Mouse (Mus musculus) brain, embryonic 18.5 days (tissue): ENCODE data around the gene 4933417A18Rik.
"Not testable (repeated sequence)": the region's sequence is repeated elsewhere in the genome, so short reads cannot be mapped to it uniquely, and the experiment has no call there.

Experiments used
- DNase-seq: peaks from one replicate; pipeline ENCODE4 v3.0.0-alpha.2; 2012; ENCODE audit warnings: low read depth, low spot score

The 4933417A18Rik gene

DNA sequence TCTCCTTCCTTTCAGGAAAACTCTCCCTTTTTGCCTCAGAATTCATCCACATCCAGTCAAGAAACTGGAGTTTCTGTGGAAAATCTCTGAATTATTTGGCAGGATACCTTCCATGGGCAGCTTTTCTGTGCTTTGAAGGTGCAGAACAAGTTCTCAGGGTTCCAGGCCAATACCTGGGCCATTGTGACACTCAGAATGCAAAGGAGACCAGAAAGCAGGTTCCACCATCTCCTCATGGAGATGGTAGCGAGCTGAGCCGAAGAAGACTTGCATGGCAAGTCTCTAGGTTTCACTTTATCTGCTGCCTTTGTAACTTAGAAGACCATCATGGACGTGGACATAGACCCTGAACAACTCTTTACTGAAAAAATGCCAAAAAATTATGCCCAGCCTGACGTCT lies at the start of gene 4933417A18Rik, which contains the start of gene Fam217a:
Gene 4933417A18Rik, plus strand, starts transcription at position 200 of the 400 bp plus-strand sequence.
Gene Fam217a, minus strand, starts transcription at position 101 of the 400 bp plus-strand sequence.
- no peak for DNase-seq

DNA sequence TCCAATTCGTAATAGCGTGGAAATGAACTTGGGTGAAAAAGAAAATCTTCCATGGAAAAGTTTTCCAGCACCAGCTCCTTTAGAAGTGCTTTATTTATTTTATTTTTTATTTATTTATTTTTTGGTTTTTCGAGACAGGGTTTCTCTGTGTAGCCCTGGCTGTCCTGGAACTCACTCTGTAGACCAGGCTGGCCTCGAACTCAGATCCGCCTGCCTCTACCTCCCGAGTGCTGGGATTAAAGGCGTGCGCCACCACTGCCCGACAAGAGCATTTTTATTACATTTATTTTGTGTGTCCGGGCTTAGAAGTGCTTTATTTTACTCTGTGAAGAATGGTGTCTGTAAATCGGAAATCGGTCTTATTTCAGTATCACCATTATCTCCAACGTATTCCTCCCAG lies 49.5 kb upstream of the 4933417A18Rik start:
- DNase-seq = not testable (repeated sequence)

DNA sequence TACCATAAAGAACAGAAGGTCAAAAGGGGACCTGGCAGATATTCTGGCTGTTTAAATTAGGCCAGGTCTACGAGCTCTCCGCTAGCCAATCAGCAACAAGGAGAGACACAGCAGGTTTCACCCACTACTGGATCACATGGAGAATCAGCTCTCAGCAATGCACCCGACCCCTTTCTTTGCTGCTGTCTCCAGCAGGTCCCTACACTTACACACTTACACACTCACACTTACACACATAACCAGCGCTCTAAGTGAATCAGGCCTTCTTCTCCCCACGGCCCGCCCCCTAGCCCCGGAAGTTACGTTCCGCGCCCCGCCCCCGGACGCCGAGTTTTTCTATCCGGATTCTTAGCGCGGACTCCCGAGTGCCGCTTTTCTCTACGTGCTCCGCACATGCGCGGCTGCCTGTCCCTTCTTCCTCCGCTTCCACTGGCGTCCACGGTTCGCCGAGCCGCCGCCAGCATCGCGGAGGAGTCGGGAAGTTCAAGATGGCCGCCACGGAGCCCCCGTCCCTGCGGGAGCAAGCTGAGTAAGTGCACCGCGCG lies 49.0 kb upstream of the 4933417A18Rik start, which contains the start of gene Prpf4b:
Gene Prpf4b, plus strand, starts transcription at position 137 of the 545 bp plus-strand sequence.
- DNase-seq = peak; percentile 87

DNA sequence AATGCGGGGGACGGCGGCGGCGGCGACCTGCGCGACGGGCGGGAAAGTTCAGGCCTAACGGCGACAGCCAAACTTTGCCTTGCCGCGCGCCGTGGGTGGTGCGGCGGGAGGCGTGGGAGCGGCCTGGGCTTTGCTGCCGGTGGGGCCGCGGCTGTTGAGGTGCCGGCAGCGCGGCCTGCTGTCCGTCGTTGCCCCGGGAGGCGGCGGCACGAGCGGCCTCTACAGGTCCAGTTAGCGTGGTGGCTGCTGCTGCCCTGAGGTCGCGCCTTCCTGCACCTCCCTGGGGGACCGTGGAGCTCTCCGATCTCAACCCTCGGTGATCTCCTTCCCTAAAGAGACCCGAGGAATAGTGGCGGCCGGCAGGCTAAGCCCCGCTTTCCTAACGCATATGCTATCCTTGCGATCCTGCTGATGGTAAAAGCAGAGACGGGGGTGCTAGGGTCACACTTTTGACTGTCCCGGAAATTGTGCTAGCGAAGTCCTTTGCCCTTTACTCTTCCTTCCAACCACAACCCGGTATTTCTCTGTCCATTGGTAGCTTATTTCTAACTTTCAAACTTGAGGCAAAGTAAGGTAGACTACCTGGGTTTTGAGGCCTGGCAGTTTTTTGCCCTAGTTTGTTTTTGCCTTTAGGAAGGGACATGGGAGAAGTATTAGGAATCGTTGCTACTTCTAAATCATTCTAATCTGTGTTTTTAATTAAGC lies 48.3 kb upstream of the 4933417A18Rik start:
- DNase-seq = no peak

DNA sequence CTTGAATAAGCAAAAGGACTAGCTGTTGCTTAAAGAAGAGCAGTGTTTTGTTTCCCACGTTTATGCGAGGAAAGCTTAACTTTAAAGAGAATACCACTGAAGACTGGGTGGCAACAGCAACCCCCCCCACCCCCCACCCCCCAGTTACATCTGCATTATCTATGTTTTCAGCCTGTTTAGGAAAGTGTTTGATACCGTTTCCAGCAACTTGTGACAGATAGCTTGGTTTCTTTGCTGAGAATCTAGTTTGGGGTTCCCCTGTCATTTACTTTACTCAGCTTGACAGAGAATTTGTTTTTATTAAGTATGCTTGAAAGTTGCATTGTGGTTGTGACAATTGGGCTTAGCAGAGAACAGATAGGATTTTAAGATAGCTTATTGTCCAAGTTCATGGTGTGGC lies 47.7 kb upstream of the 4933417A18Rik start:
- no peak for DNase-seq

DNA sequence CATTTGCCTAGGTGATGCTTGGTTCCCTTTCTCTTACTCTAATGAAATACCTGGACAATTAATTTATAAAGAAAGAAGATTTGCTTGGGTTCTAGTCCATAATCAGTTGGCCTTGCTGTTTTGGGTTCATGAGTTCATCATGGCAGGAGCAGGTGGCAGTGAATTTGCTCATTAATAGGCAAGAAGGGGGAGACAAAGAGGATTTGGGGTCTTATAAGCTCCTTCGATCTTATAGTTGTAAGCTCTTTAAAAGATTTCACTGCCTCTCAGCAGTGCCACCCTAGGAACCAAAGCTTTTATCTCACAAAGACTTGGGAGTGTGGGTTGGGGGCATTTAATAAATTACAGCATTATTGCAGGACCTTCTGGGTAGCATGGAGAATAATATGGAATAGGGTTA lies 31.3 kb upstream of the 4933417A18Rik start:
- DNase-seq = no peak

DNA sequence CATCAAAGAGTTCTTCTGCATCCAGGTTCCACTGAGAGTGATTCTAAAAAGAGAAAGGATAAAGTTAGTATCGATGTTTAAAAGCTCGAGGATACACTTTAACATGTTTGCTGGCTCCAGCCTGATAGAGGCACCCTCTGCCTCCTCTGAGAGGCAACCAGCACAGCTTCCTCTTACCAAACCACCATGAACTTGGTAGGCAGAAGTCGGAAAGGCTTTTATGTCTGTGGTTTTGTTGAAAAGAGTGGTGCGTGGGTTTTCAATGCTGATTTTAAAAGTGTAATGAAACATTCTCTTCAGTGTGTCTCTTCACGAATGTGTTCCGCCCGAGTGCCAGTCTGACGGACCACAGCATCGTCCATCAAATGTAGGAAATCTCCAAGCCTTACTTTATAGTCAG lies 9.6 kb upstream of the 4933417A18Rik start:
- DNase-seq = no peak

DNA sequence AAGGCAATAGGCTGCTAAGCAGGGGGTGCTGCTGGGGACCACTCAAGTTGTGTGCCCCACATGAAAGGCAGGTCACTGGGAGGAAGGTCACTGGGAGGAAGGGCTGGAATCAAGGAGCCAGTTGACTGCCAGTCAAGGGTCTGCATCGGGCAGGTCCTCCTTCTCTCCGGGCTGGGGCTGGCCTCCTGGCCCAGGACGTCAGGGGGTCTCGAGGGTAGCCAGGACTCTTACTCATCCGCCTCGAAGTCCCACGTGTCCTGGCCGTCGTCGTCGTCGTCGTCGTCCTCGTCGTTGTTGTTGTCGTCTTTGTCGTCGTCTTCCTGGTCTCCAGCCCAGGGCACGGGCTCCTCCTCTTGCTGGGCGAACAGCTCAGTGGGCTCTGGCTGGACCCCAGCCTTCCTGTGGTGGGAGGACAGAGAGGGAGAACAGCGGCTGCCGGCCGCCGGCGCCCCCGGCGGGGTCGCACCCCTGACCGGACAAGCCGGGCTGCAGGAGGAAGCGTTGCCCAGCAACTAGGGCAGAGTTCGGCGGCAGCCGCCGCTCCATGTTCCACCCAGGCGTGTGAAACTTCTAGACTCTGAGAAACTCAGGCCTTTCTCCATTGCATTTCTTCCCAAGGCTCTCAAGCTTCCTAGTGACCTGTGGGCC lies 7.6 kb upstream of the 4933417A18Rik start:
- DNase-seq = no peak

DNA sequence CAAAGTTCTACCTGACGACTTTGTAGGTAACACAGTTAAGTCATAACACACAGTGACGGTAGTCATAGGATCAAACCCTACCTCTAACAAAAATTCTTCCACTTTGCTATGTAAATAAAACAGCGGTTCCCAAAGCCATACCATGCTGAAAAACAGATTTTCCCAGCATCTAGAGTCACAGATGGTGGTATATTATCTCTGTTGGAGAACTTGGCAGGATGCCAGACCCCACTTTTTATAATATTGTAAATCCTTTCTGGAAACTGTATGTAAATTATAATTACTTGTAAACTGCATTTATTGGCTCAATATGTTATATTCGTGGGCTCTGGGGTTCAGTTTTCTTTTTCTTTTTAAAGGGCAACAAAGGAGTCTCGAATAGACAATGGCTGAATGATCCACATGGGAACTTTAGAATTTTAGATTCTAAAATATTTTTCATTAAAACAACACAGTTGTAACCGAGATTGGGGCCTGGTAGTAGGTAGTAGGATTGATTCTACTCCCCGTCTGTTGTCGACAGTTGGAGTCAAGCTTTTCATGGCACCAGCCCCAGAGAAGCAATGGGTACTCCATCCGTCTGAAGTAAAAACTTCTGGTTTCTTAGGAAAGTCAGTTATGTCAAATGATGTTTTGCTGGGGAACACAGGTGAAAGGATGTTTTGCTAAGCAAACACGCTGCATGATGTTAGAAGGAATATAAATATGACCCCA lies 10.9 kb downstream of the 4933417A18Rik start:
- peak; percentile 39 for DNase-seq

DNA sequence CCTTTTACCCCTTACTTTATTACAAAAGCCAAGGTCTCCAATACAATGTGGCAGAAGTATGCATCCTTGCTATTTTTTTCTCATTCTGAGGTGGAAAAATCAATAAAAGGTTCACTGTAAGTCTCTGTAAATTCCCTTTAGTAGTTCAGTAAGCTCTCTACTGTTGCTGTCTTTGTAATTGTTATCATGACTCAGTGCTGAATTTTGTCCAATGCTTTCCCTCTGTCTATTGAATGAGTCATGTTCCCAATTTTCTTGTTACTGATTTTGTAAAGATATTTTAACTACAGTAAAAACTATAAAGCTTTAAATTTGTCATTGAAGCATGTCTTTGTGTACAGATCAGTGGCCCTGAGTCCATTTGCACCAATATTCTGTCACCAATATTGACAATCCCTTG lies 18.2 kb downstream of the 4933417A18Rik start:
- no peak for DNase-seq

DNA sequence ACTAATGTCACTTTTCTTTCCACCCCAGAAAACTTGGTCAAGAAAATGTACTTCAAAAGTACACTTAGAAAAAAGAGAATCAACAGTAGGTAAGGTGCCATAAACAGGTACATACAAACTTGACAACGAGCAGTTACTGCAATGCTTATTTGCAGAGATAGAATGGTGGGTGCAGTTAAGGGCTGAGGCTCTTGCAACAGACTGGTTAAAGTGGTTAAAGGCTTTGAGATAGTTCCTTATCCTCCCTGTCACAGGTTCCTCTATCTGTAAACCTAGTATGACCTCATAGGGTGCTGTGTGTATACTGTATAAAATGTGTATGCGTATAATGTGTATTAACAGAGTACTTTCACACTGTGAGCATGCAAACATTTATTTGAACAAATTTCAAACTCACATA lies 27.2 kb downstream of the 4933417A18Rik start:
- DNase-seq = not testable (repeated sequence)

DNA sequence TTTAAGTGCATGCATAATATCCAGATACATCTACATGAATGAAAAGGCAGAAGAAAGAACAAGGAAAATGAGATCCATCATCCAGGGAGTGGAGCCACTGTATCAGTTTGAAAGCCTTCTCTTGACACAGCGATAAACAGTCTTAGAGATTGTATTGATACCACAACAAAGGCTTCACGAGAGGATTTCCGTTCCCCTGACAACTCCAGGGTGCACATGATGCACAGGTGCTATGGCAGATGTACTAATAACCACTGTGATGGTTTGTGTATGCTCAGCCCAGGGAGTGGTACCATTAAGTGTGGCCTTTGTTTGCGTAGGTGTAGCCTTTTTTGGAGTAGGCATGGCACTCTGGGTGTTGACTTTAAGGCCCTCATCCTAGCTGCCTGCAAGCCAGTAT lies 32.7 kb downstream of the 4933417A18Rik start:
- no peak for DNase-seq

DNA sequence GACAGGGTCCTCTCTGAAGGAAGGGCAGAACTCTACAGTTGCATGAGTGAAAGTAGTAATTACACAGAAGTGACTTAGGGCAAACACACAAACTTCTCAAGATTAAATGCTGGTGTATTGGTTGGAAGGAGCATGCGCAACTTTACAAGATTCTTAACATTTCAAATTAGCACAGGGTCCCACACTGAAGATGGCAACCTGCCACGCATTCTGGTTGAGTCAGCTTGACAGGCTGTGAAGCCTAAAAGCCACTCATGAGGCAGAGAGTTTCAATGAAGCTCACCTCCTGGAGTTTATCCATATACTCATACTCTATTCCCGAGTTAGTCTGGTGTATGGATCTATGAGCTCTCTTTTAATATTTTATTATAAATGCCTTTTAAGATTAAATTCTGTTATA lies 33.9 kb downstream of the 4933417A18Rik start:
- DNase-seq = not testable (repeated sequence)

DNA sequence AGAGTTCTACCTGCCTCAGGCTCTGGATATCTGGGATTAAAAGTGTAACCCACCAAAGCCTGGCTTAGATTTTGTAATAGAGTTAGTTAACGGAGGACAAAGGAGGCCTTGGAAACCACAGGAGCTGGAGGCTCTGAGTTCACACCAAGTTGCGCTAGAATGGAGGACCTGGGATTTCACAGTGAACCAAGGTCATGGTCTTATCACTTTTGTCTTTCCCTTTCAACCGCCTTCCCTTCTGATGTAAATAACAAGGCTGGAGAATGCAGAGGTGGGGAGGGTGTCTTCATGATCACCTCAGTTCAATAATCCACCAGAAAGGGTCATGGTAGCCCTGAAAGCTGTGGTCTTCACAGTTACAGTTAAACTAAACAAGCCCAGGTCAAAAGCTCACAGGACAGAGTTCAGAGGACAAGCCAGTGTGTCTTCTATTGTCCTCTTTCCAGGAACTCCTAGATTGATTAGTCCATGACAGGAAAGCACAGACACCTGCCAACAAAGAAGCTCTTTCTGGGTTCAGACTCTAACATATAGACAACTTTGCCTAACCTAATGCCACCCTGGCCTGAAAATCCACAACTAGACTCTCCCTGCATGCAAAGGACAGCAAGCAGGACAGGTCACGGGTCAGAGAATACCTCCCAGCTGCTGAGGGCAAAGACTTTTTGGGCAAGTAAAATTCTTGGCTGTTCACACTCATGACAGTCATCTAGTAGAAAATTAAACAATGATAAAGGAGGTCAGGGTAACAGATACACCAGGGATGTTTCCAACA lies 37.0 kb downstream of the 4933417A18Rik start:
- no peak for DNase-seq

DNA sequence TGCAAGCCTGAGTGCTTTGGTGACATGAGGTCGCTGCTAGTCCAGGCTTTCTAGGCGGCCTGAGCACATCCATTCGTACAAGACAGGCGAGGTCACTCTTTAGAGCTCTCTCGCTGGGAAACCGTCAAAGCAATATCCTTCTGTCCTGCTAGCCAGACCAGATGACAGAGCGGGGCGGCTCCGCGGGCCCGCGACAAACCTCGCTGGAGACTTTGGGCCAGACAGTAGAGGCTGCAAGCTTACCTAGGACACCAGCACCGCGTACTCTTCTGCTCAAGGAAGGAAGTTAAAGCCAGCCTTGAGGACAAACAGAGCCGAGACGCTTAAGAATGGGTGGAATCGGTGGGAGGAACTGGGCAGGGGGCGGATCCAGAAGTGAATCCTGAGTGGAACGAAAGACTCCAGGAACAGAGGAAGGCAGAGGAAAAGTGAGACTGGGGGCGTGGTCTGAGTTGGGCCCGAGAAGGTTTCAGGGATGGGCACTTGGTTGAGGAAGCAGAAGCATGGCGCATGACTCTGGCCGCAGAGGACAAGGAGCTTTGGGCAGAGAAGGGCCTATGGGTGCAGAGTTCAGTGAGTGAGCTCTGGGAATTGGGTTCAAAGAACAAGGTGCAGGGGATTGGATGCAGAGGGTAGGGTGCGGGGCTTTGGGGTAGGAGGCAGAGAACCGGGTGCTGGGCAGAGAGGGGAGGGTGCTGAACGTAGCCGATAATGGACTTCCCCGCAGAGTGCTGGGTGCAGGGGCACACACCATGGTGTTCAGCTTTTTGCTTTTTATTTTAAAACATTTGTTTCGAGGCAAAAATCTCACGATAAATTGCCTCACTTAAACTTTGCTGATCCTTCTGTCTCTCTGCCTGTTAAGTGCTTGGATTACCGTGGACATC lies 39.5 kb downstream of the 4933417A18Rik start, which contains the start of gene Eci3:
Gene Eci3, minus strand, starts transcription at position 300 of the 887 bp plus-strand sequence.
- no peak for DNase-seq

DNA sequence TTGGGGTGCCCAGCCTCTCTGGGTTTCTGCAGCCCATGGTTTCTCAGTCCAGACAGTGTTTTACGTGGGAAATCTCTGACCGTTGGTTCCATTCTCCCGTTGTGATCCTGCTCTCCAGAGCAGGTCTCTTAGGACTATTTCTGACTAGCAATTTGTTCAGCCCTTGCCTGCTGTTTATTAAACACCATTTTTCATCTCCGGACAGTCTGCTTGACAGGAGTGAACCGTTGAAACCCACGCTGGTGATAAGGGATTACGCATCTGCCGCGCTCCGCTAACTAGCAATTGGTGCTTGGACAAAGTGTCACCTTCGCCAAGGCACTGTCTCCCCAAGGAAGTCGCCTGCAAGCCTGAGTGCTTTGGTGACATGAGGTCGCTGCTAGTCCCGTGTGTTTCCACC lies 40.2 kb downstream of the 4933417A18Rik start:
- DNase-seq = no peak

DNA sequence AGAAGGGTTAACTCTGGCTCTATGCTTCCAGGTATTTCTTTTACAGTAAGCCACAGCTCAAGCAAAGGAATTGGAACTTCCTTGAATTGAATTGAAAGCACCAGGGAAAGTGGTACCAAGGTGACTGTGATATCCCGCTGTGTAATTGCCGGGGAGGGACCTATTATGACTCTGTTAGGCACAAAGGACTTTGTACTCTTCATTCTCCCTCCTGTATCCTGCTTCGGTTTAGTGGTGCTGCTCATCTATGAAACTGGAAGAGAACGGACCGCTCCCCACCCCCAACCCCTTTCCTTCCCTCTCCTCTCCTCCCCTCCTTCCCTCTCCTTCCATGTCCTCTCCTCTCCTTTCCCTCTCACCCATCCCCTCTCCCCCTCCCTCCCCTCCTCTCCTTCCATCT lies 40.7 kb downstream of the 4933417A18Rik start:
- DNase-seq = no peak

DNA sequence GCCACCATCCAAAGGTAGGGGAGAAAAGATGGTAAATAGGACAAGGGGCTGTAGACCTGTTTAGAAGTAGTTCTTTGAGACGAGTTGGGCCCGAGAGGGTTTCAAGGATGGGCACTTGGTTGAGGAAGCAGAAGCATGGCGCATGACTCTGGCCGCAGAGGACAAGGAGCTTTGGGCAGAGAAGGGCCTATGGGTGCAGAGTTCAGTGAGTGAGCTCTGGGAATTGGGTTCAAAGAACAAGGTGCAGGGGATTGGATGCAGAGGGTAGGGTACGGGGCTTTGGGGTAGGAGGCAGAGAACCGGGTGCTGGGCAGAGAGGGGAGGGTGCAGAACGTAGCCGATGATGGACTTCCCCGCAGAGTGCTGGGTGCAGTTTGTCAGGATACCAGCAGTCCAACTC lies 41.4 kb downstream of the 4933417A18Rik start:
- not testable (repeated sequence) for DNase-seq

DNA sequence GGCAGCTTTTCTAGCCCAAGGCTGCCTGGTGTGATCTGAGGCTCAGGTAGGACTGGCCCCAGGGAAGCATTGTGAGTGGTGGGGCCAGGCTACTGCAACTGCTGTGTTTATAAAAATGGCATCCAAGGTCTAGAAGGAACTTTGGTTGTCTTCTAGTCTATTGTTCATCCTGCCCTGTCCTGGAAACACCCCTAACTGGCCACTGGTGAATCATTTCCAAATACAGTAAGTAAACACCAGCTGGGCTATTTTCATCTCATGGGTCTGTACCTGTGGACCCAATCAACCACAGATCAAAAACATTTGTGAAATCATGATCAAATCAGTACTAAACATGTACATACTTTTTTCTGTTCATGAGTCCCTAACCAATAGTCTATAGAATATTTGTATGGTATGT lies 48.2 kb downstream of the 4933417A18Rik start:
- DNase-seq = not testable (repeated sequence)

DNA sequence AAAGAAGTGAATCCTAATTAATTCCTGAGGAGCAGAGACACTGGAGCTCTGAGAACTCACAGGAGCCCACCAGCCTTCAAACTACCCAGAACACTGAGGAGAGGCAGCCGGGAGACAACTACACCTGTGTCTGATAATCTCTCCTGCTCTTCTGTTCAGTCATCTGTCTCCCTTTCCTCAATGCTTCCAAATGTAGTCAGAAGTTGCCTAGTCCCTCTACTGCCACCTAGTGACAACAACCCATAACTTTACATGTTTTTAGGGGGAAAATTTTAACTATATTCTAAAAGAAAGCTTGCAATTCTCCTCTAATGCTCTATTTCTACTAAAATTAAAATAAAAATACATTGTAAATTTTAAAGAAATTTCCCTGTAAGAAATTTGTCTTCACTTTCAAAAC lies 48.9 kb downstream of the 4933417A18Rik start:
- DNase-seq = no peak
